Mouse (Mus musculus) inflammation-experienced regulatory T-cells, adult 16 weeks (primary cell): ENCODE results near the gene Cdc6. TPM values are rescaled to one million over a fixed set of nuclear protein-coding genes. Genes with fewer than 3 reads are reported as not detected.

Source experiments
- polyA plus RNA-seq: library from polyadenylated mRNA; unstranded; fragments of 100-300 nt; shearing (Covaris generic); gene quantifications from one replicate; pipeline ENCODE4 v1.2.1, GENCODE M21; 2017

Gene Cdc6
- 6.9 TPM for polyA plus RNA-seq

GRCm38 (mm10) chr11:98907437-98908173, at the start of gene Cdc6:
TSS of gene Cdc6 (plus strand) at chr11:98907801.

GRCm38 (mm10) chr11:98863028-98863750, 44.4 kb upstream of the Cdc6 start, which contains the start of gene Wipf2:
TSS of gene Wipf2 (plus strand) at chr11:98863638.

GRCm38 (mm10) chr11:98927438-98928076, 20.0 kb downstream of the Cdc6 start, which contains the start of gene Rara:
TSS of gene Rara (plus strand) at chr11:98927818.

Other genes starting within 250 kb of the Cdc6 start
- gene Gsdma, start 243.4 kb upstream of the Cdc6 start, polyA plus RNA-seq: not detected
- gene Psmd3, start 225.2 kb upstream of the Cdc6 start, polyA plus RNA-seq: 115 TPM
- not detected for gene Csf3, start 206.5 kb upstream of the Cdc6 start, polyA plus RNA-seq
- 70.6 TPM for gene Med24, start 178.4 kb upstream of the Cdc6 start, polyA plus RNA-seq
- 6.0 TPM for gene Thra, start 167.2 kb upstream of the Cdc6 start, polyA plus RNA-seq
- gene Nr1d1, start 132.5 kb upstream of the Cdc6 start, polyA plus RNA-seq: 10.0 TPM
- 14.0 TPM for gene Msl1, start 112.3 kb upstream of the Cdc6 start, polyA plus RNA-seq
- 15.3 TPM for gene Casc3, start 102.9 kb upstream of the Cdc6 start, polyA plus RNA-seq
- 0.18 TPM for gene Rapgefl1, start 71.0 kb upstream of the Cdc6 start, polyA plus RNA-seq
- gene Wipf2, start 44.2 kb upstream of the Cdc6 start, polyA plus RNA-seq: 4.1 TPM
- 45.5 TPM for gene Rara, start 20.0 kb downstream of the Cdc6 start, polyA plus RNA-seq
- gene Gjd3, start 75.2 kb downstream of the Cdc6 start, polyA plus RNA-seq: not detected
- 29.5 TPM for gene Top2a, start 116.4 kb downstream of the Cdc6 start, polyA plus RNA-seq
- gene Igfbp4, start 133.4 kb downstream of the Cdc6 start, polyA plus RNA-seq: 34.6 TPM
- gene Tns4, start 181.5 kb downstream of the Cdc6 start, polyA plus RNA-seq: not detected
- 398 TPM for gene Ccr7, start 247.3 kb downstream of the Cdc6 start, polyA plus RNA-seq